Mouse (Mus musculus) heart, embryonic 15.5 days (tissue): ENCODE results near the gene Gm28043. TPM values are rescaled to one million over a fixed set of nuclear protein-coding genes. Genes with fewer than 3 reads are reported as not detected.

Experiments
- ATAC-seq: fragments of 200-750 bp; cut with Nextera tagmentation; replicated peaks from 2 replicates; pipeline ENCODE4 v1.8.0; 2017; ENCODE audit warnings: low read depth, moderate TSS enrichment; ENCODE audit not compliant: insufficient number of reproducible peaks, insufficient read depth, low FRiP score
- H3K27ac ChIP-seq: fragments of 300-500 bp; sonication (generic); 2 replicates; pipeline ENCODE4 v1.5.1; 2015; ENCODE audit warnings: mild to moderate bottlenecking, inconsistent platforms
- H3K27me3 ChIP-seq: fragments of 300-500 bp; sonication (generic); 2 replicates; pipeline ENCODE4 v1.6.1; 2015; ENCODE audit warnings: inconsistent platforms
- H3K36me3 ChIP-seq: fragments of 300-500 bp; sonication (generic); 2 replicates; pipeline ENCODE4 v1.6.1; 2015; ENCODE audit warnings: mild to moderate bottlenecking, inconsistent platforms
- H3K4me1 ChIP-seq: fragments of 300-500 bp; sonication (generic); replicated peaks from 2 replicates; pipeline ENCODE4 v1.6.1; 2015; ENCODE audit warnings: inconsistent platforms
- H3K4me2 ChIP-seq: fragments of 300-500 bp; sonication (generic); 2 replicates; pipeline ENCODE4 v1.6.1; 2015; ENCODE audit warnings: inconsistent platforms, mild to moderate bottlenecking, moderate library complexity
- H3K4me3 ChIP-seq: fragments of 300-500 bp; sonication (generic); 2 replicates; pipeline ENCODE4 v1.5.1; 2015; ENCODE audit warnings: mild to moderate bottlenecking, inconsistent platforms
- H3K9ac ChIP-seq: fragments of 300-500 bp; sonication (generic); 2 replicates; pipeline ENCODE4 v1.6.1; 2015; ENCODE audit warnings: mild to moderate bottlenecking, inconsistent platforms
- H3K9me3 ChIP-seq: fragments of 300-500 bp; sonication (generic); replicated peaks from 2 replicates; pipeline ENCODE4 v1.6.1; 2016; ENCODE audit warnings: inconsistent platforms
- WGBS: fragments of 180-500 bp; shearing (Covaris S2); methylation state at CpG from one replicate; pipeline ENCODE4 v1.1.7; 2015; ENCODE audit warnings: mixed read lengths; 5-methylcytosine and 5-hydroxymethylcytosine counted together
- polyA plus RNA-seq: library from polyadenylated mRNA; unstranded; fragments of >200 nt; fragmentation: Nextera tagmentation; extraction: Ambion mirVana; gene quantifications from 2 replicates; pipeline ENCODE4 v1.2.1, GENCODE M21; 2015

The Gm28043 gene
- polyA plus RNA-seq, 1 experiment from 2014 or later, result 1.8 TPM

DNA sequence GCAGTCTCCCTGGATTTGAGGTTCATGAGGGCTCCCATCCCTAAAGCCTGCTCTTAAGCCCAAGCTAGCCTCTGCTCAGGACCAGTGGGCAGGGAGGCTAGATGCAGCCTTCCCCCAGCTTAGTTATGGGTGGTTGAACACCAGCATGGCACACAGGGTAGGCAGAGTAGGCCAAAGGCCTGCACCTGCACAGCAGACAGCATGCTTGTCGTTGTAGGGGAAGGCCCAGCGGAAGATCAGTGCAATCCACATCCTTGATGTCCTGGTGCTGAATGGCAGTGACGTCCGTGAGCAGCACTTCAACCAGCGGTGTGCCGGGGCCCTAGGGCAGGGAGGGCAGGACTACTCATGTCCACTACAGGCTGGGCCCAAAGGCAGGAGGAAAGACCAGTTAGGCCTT lies 83.7 kb downstream of the Gm28043 start:
- Histone ChIP-seq H3K4me2 (no peak overlapping the region), H3K27me3 (no peaks in the 10 kb centered on the region), H3K4me3 (no peak overlapping the region), H3K36me3 (peaks cover 92% of the 10 kb centered on the region), H3K4me1 (0 out of 2 replicates have a peak, but pooled peaks cover 3% of the 10 kb centered on the region), H3K9me3 (no peaks in the 10 kb centered on the region), H3K9ac (no peak overlapping the region), H3K27ac (no peak overlapping the region)
- WGBS, result 83% methylated on average over 6 of the region's 6 CpGs
- no peak for ATAC-seq

DNA sequence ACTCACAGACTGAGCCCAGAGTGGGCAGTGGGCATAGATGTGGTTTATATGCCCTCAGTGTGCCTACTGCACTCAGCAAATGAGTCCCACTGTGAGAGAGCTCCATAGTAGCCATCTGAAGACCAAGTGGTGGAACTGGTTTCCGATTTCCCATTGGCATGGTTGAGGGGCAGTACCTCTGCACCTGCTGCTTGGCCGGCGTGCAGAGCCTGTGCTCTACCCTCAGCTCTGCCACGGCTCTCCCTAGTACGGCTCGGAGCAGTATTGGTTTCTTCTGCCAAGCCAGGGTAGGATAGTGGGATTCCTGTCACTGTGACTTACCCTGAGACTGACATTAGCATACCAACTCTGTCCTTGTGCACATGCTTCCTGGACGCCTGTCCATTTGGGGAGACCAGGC lies 85.9 kb downstream of the Gm28043 start:
- WGBS, result 93% methylated on average over 7 of the region's 7 CpGs
- no peak overlapping the region for H3K4me2 ChIP-seq
- peaks cover 81% of the 10 kb centered on the region for H3K36me3 ChIP-seq
- H3K27ac ChIP-seq, result no peak overlapping the region
- ATAC-seq, result no peak
- no peaks in the 10 kb centered on the region for H3K27me3 ChIP-seq
- H3K9ac ChIP-seq, result no peak overlapping the region
- H3K4me1 ChIP-seq, result peaks cover 5% of the 10 kb centered on the region; the same call in 1 of the 2 replicates
- H3K9me3 ChIP-seq, result no peaks in the 10 kb centered on the region
- H3K4me3 ChIP-seq, result no peak overlapping the region

DNA sequence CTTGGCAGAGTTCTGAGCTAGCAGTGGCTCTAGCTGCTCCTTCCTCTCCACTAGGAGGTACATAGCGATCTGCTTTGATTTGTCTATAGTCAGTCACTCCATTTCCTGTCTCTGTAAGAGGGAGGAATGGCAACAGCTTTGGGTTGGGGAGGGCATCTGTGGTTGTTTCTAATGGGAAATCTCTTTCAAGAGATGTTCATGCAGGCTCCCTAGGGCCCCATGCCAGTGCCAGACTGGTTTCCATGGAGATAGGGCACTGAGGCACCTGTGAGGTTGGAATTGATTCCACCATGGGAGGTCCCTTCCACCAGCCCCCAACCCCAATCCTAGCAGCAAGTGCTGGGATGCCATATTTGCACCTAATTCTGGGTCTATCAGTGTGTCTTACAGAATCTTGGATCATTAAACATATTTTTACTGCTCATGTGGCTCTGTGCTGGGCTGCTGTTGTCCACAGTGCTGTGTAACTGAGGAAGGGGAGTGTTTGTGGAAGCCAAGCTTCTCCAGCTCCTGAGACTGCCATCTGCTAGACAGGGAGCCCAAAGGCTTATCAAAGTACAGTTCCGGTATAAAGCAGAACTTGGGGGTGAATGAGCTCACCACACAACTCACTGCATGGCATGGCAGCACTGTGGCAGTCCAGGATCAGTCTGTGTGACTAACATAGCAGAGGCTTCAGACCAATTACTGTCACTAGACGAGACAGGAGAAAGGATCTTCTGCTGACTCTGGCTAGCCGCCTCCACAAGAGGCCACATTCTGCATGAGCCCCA lies 88.4 kb downstream of the Gm28043 start:
- H3K4me2 ChIP-seq, result no peak overlapping the region

DNA sequence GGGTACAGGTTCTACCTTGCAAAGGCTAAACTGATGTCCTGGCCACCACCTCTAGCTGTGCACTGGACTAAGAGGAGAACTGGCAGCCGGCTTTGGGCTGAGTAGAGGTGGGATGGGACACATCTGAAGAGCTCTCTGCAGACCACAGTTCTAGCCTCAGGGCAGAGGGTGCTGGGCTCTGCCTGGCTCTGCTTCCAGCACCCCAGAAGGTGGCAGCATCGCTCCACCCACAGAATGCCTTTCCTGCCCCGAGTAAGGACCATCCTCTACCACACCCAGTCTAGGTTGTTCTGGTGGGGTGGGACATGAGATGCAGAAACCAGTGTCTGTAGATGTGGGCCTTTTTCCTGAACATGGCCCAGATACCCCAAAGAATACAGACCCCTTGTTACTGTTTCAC lies 90.1 kb downstream of the Gm28043 start:
- Histone ChIP-seq H3K36me3 (peaks cover 45% of the 10 kb centered on the region), H3K27ac (no peak overlapping the region), H3K9me3 (no peaks in the 10 kb centered on the region), H3K27me3 (no peaks in the 10 kb centered on the region), H3K4me1 (peaks cover 35% of the 10 kb centered on the region), H3K4me2 (no peak overlapping the region), H3K4me3 (no peak overlapping the region), H3K9ac (no peak overlapping the region)
- WGBS, result 32% methylated on average over 3 of the region's 3 CpGs
- 0 out of 2 replicates have a peak, but pooled peaks have one; percentile 32 for ATAC-seq

More for the DNA sequence above, 88.4 kb downstream of the Gm28043 start:
- 71% methylated on average over 4 of the region's 4 CpGs for WGBS
- Histone ChIP-seq H3K4me3 (no peak overlapping the region), H3K27me3 (no peaks in the 10 kb centered on the region), H3K36me3 (peaks cover 61% of the 10 kb centered on the region), H3K27ac (no peak overlapping the region), H3K9ac (no peak overlapping the region), H3K4me1 (peaks cover 18% of the 10 kb centered on the region), H3K9me3 (no peaks in the 10 kb centered on the region)
- no peak for ATAC-seq

DNA sequence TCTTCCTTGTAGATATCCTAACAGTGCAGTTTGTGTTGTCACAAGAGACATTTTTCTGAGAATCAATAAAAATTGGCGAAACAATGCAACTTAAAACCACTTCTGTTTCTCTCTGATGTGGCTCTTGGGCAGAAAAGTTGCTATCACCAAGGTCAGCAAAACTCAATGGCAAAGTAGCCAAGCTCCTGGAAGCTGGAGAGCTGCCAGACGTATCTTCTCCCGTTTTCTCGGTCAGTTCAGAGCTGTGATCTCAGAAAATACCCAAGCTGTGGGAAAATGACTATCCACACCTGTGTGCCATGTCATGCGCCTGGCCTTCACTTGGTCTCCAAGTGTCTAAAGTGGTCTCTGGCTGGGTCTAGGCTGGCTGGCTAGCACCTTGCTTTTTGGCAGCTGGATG lies 91.2 kb downstream of the Gm28043 start:
- no peaks in the 10 kb centered on the region for H3K9me3 ChIP-seq
- 0 out of 2 replicates have a peak overlapping the region, but pooled peaks have one; percentile 8 for H3K9ac ChIP-seq
- no peak for ATAC-seq
- WGBS, result 62% methylated on average over 5 of the region's 5 CpGs
- no peak overlapping the region for H3K4me2 ChIP-seq
- peaks cover 34% of the 10 kb centered on the region; the same call in 1 of the 2 replicates for H3K36me3 ChIP-seq
- no peak overlapping the region for H3K27ac ChIP-seq
- H3K4me1 ChIP-seq, result peaks cover 46% of the 10 kb centered on the region
- H3K4me3 ChIP-seq, result no peak overlapping the region
- H3K27me3 ChIP-seq, result no peaks in the 10 kb centered on the region

DNA sequence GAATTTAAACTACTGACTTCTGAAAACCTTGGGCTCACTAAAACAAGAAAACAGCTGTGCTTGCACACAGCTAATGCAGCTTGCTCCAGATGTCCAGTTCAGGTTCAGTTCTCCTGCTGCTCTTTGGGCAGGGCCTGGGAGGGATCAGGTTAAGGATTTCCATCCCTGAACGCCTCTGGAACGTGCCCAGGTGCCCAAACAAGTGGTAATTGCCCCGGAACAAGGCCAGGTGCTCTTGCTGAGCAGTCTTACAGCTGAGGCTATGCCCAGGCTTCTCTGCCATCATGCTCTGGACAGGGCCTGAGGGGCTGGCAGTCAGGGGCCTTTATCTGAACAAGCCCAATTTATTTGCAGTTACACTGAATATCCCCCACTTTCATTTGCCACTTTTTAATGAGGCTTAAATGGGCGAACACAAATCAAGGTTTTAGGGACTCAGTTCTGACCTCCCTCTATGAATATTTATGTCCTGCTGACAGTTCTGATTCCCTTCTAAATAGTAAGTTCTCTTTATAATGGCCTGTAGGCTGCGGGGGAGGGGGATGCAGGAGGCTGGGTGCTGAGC lies 92.4 kb downstream of the Gm28043 start:
- H3K4me1 ChIP-seq, result peaks cover 57% of the 10 kb centered on the region
- peaks cover 22% of the 10 kb centered on the region; the same call in 1 of the 2 replicates for H3K36me3 ChIP-seq
- ATAC-seq, result no peak
- no peaks in the 10 kb centered on the region for H3K9me3 ChIP-seq
- H3K4me3 ChIP-seq, result no peak overlapping the region
- no peak overlapping the region for H3K4me2 ChIP-seq
- H3K27ac ChIP-seq, result no peak overlapping the region
- no peaks in the 10 kb centered on the region for H3K27me3 ChIP-seq
- no peak overlapping the region; the same call in 1 of the 2 replicates for H3K9ac ChIP-seq
- 80% methylated on average over 5 of the region's 5 CpGs for WGBS

DNA sequence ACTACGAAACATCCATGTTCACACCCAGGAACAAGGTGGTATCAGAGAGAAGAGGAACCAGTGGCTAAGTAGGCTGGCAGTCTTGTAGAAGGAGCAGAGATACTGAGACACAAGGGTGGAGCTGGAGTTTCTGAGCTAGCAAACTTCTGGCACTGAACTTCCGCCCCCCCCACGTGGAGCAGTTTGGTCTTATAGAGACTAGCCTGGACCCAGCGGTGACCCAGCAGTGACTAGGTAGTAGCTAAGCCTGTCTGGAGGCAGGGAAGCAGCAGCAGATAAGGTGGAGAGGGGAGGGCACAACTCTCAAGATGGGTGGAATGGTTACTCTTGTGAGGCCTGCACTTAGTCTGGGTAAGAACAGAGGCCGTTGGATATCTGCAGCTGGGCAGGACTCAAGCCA lies 94.1 kb downstream of the Gm28043 start:
- H3K9ac ChIP-seq, result no peak overlapping the region
- H3K4me2 ChIP-seq, result no peak overlapping the region
- peaks cover 63% of the 10 kb centered on the region for H3K4me1 ChIP-seq
- no peak for ATAC-seq
- 60% methylated on average over 5 of the region's 5 CpGs for WGBS
- H3K27me3 ChIP-seq, result no peaks in the 10 kb centered on the region
- H3K9me3 ChIP-seq, result no peaks in the 10 kb centered on the region
- H3K36me3 ChIP-seq, result peaks cover 8% of the 10 kb centered on the region; the same call in 1 of the 2 replicates
- H3K4me3 ChIP-seq, result no peak overlapping the region
- H3K27ac ChIP-seq, result no peak overlapping the region

DNA sequence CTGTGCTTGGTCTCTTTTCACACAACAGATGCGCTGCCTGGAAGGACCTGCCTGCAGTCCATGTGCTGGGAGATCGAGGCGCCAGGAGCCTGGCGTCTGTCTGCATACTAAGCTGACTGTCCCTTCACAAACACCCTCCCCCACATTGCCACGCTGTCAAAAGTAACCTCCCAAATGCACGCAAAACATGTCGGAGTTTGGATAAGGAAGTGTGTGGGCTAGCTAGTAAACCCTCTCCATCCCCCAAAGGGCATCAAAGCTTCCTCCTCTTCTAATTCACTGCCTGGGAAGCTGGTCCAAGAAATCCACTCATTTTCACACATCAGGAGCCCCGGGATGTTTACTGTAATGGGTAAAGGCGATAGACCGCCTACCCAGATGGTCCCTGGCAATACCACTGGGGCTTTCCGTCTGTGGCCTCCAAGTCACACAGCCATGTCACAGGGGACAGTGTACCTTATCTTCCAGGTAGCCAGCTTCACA lies 95.9 kb downstream of the Gm28043 start:
- H3K4me3 ChIP-seq, result no peak overlapping the region
- no peaks in the 10 kb centered on the region for H3K9me3 ChIP-seq
- no peak for ATAC-seq
- WGBS, result 48% methylated on average over 11 of the region's 11 CpGs
- peaks cover 60% of the 10 kb centered on the region for H3K4me1 ChIP-seq
- H3K27me3 ChIP-seq, result no peaks in the 10 kb centered on the region
- no peaks in the 10 kb centered on the region for H3K36me3 ChIP-seq
- H3K27ac ChIP-seq, result 0 out of 2 replicates have a peak overlapping the region, but pooled peaks have one; percentile 10
- no peak overlapping the region for H3K9ac ChIP-seq
- H3K4me2 ChIP-seq, result no peak overlapping the region

DNA sequence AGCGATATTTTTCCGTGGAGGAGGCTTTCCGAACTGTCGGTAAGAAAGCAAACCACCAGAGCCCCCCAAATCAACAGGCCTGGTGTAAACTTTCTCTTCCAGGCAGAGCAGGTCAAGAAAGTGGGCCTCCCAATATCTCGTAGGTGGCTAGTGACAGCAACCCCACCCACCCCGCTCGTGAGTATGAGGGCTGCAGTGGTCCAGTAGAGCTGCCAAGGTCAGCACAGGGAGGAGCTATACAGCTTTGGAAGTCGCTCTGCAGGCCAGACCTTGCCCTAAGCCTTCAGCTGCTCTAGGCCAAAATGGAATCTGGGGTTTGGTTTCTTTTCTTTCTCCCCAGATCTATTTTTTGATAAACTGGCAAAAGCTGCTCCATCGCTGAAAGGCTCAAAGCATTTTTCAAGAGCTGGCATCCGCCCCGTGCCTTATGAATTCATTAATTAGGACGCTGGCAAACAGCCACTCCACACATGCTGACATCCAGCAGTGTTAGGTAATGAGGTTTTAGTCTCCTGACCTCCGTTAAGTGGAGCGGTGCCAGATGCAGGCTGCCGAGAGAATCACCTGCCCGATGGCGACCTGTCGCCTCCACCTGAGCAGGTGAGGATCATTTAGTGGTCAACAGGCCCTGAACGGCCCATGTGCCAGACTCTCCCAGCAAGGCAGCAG lies 96.5 kb downstream of the Gm28043 start:
- Histone ChIP-seq H3K9ac (no peak overlapping the region), H3K9me3 (no peaks in the 10 kb centered on the region), H3K4me1 (peaks cover 58% of the 10 kb centered on the region), H3K4me2 (no peak overlapping the region), H3K4me3 (no peak overlapping the region), H3K27ac (peak overlapping the region; percentile 10; the same call in 1 of the 2 replicates), H3K27me3 (no peaks in the 10 kb centered on the region), H3K36me3 (no peaks in the 10 kb centered on the region)
- no peak for ATAC-seq
- WGBS, result 52% methylated on average over 19 of the region's 19 CpGs

DNA sequence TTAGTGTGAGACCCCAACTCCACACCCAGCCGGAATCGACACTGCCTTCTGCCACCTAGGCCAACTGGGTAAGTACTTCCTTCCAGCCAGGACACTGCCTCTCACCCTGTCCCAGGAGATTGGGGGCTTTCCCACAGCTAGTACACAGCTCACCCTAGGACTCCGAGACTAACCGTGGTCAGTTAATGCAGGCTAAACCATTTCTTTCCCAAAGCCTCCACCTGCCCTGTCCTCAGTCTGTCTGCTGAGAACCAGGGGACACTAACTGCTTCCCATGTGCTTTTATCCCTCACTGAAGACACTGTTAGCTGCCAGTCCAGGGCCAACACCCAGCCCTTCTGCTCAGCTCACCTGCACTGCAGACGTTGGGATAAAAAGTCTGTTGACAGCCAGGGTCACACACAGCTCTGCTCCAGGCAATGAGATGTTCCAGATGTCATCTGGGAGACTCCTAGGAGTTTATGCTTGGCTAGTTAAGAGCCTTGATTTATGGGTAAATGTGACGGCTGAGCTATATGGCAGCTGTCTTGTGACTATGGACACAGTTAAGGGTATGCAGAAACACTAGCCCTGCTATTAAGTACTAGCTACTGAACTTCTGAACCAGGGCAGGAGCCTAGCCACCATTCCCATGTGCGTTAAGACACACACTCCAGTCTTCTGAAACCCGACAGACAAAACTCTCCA lies 97.2 kb downstream of the Gm28043 start:
- H3K27ac ChIP-seq, result peak overlapping the region; percentile 0; the same call in 1 of the 2 replicates
- peaks cover 55% of the 10 kb centered on the region for H3K4me1 ChIP-seq
- ATAC-seq, result no peak
- H3K4me2 ChIP-seq, result no peak overlapping the region
- no peaks in the 10 kb centered on the region for H3K36me3 ChIP-seq
- H3K9me3 ChIP-seq, result no peaks in the 10 kb centered on the region
- H3K27me3 ChIP-seq, result no peaks in the 10 kb centered on the region
- 54% methylated on average over 8 of the region's 8 CpGs for WGBS
- H3K9ac ChIP-seq, result no peak overlapping the region
- H3K4me3 ChIP-seq, result no peak overlapping the region

DNA sequence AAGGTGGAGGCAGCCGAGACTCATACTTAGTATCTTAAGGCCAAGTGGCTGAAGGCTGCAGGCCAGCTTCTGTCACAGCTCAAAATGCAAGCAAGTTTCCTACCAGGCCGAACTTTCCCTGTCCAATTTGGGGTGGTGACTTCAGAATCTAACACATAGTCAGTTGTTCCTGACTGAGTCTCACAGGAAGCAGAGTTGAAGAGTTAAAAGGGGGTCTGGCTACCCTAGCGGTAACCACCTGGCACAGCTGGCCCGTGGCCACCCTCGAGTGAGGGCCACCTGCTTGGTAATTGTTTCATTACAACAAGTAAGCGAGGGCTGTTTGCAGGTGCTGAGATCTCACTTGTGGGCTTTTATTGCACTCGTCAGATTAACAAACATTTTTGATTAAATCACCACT lies 97.9 kb downstream of the Gm28043 start:
- Histone ChIP-seq H3K27me3 (no peaks in the 10 kb centered on the region), H3K27ac (peak overlapping the region; percentile 13; the same call in 1 of the 2 replicates), H3K9me3 (no peaks in the 10 kb centered on the region), H3K4me1 (peaks cover 59% of the 10 kb centered on the region), H3K4me2 (no peak overlapping the region), H3K4me3 (no peak overlapping the region), H3K9ac (no peak overlapping the region), H3K36me3 (no peaks in the 10 kb centered on the region)
- WGBS, result 67% methylated on average over 7 of the region's 7 CpGs
- no peak for ATAC-seq
